Mouse (Mus musculus) liver, adult 2 months (tissue): ENCODE results near the gene Tti1. TPM values are rescaled to one million over a fixed set of nuclear protein-coding genes. Genes with fewer than 3 reads are reported as not detected.

Experiments used
- DNase-seq: peaks from one replicate; pipeline ENCODE4 v3.0.0-alpha.2; 2011; ENCODE audit warnings: low read depth, low spot score; ENCODE audit errors: extremely low read depth
- H3K27ac ChIP-seq: fragments of 200-500 bp; replicated peaks from 2 replicates; pipeline ENCODE4 v1.5.1; 2012; ENCODE audit warnings: low read depth, mild to moderate bottlenecking, control low read depth, inconsistent platforms, low read length; ENCODE audit not compliant: insufficient read depth
- H3K27me3 ChIP-seq: fragments of 200-500 bp; 2 replicates; pipeline ENCODE4 v1.6.1; 2012; ENCODE audit warnings: mild to moderate bottlenecking, moderate library complexity, low read length, inconsistent platforms; ENCODE audit not compliant: control insufficient read depth, insufficient read depth
- H3K36me3 ChIP-seq: fragments of 200-500 bp; 2 replicates; pipeline ENCODE4 v1.6.1; 2012; ENCODE audit warnings: low read length, inconsistent platforms; ENCODE audit not compliant: control insufficient read depth, insufficient read depth
- H3K4me1 ChIP-seq: fragments of 200-500 bp; 2 replicates; pipeline ENCODE4 v1.6.1; 2011; ENCODE audit warnings: low read length; ENCODE audit not compliant: control insufficient read depth, insufficient read depth
- H3K4me3 ChIP-seq: fragments of 200-500 bp; 2 replicates; pipeline ENCODE4 v1.5.1; 2011; ENCODE audit warnings: low read depth, mild to moderate bottlenecking, control low read depth, low read length, moderate library complexity; ENCODE audit not compliant: insufficient read depth
- H3K79me2 ChIP-seq: fragments of 200-500 bp; 2 replicates; pipeline ENCODE4 v1.6.1; 2012; ENCODE audit warnings: inconsistent platforms, mild to moderate bottlenecking, low read length, moderate library complexity; ENCODE audit not compliant: control insufficient read depth, insufficient read depth
- H3K9ac ChIP-seq: fragments of 200-500 bp; 2 replicates; pipeline ENCODE4 v1.6.1; 2012; ENCODE audit warnings: low read depth, mild to moderate bottlenecking, control low read depth, inconsistent platforms, low read length
- CTCF ChIP-seq: fragments of 200-500 bp; IDR thresholded peaks from 2 replicates; pipeline ENCODE4 v1.5.1; 2011; ENCODE audit warnings: low read depth, low read length, control low read depth
- POLR2A ChIP-seq: fragments of 200-500 bp; IDR thresholded peaks from 2 replicates; pipeline ENCODE4 v1.6.1; 2011; ENCODE audit warnings: low read length, control low read depth; ENCODE audit not compliant: insufficient read depth; ENCODE audit errors: extremely low read depth
- WGBS: fragments of 180-500 bp; shearing (Covaris S2); methylation state at CpG from one replicate; pipeline ENCODE4 v1.1.7; 2018; 5-methylcytosine and 5-hydroxymethylcytosine counted together
- polyA plus RNA-seq: library from polyadenylated mRNA; depleted of rRNA; stranded (reverse); fragments of >200 nt; gene quantifications from 2 replicates; pipeline ENCODE4 v1.2.3, GENCODE M21; 2012
- total RNA-seq: library from RNA; depleted of rRNA; stranded (reverse); fragments of >200 nt; gene quantifications from 2 replicates; pipeline ENCODE4 v1.2.3, GENCODE M21; 2014

The Tti1 gene
- total and polyA plus RNA-seq, 2 experiments = 8.2 to 9.0 TPM

- Histone ChIP-seq H3K9ac (no peak overlapping the region), H3K79me2 (peaks cover 8% of the 10 kb centered on the region; the same call in 1 of the 2 replicates), H3K27me3 (no peaks in the 10 kb centered on the region), H3K4me3 (no peak overlapping the region), H3K27ac (no peak overlapping the region), H3K4me1 (peaks cover 26% of the 10 kb centered on the region), H3K36me3 (peaks cover 13% of the 10 kb centered on the region)
- TF ChIP-seq POLR2A (no peak), CTCF (no peak)
- no peak for DNase-seq
Measured at GRCm38 (mm10) chr2:158068444-158068971, 40.3 kb upstream of the Tti1 start.

- Histone ChIP-seq H3K79me2 (peaks cover 8% of the 10 kb centered on the region; the same call in 1 of the 2 replicates), H3K27ac (no peak overlapping the region), H3K4me3 (no peak overlapping the region), H3K9ac (no peak overlapping the region), H3K4me1 (peaks cover 29% of the 10 kb centered on the region), H3K36me3 (peaks cover 11% of the 10 kb centered on the region), H3K27me3 (no peaks in the 10 kb centered on the region)
- TF ChIP-seq POLR2A (no peak), CTCF (no peak)
- DNase-seq = no peak
- WGBS = 96% methylated on average over 5 of the region's 5 CpGs
Measured at GRCm38 (mm10) chr2:158067260-158067824, 39.1 kb upstream of the Tti1 start.

- Histone ChIP-seq H3K4me3 (no peak overlapping the region), H3K79me2 (peaks cover 8% of the 10 kb centered on the region; the same call in 1 of the 2 replicates), H3K27ac (no peak overlapping the region), H3K4me1 (peaks cover 29% of the 10 kb centered on the region), H3K9ac (no peak overlapping the region), H3K27me3 (no peaks in the 10 kb centered on the region), H3K36me3 (peaks cover 11% of the 10 kb centered on the region; the same call in 1 of the 2 replicates)
- TF ChIP-seq POLR2A = no peak
- no peak for TF ChIP-seq CTCF
- no peak for DNase-seq
Measured at GRCm38 (mm10) chr2:158066456-158066855, 38.2 kb upstream of the Tti1 start.

- peaks cover 22% of the 10 kb centered on the region for H3K4me1 ChIP-seq
- WGBS = 31% methylated on average over 5 of the region's 5 CpGs
- TF ChIP-seq POLR2A (no peak), CTCF (no peak)
- H3K36me3 ChIP-seq = peaks cover 14% of the 10 kb centered on the region; the same call in 1 of the 2 replicates
- H3K4me3 ChIP-seq = no peak overlapping the region
- H3K27me3 ChIP-seq = no peaks in the 10 kb centered on the region
- peaks cover 8% of the 10 kb centered on the region; the same call in 1 of the 2 replicates for H3K79me2 ChIP-seq
- peak overlapping the region; percentile 32 for H3K9ac ChIP-seq
- DNase-seq = no peak
- H3K27ac ChIP-seq = peak overlapping the region; percentile 83
Measured at GRCm38 (mm10) chr2:158065064-158065463, 36.8 kb upstream of the Tti1 start.

GRCm38 (mm10) chr2:158064571-158065048 is 36.4 kb upstream of the Tti1 start:
- WGBS = 8% methylated on average over 3 of the region's 3 CpGs
- 0 out of 2 replicates have a peak overlapping the region, but pooled peaks have one; percentile 0 for H3K27ac ChIP-seq

GRCm38 (mm10) chr2:158063036-158063435 is 34.8 kb upstream of the Tti1 start:
- H3K36me3 ChIP-seq = peaks cover 23% of the 10 kb centered on the region
- peaks cover 8% of the 10 kb centered on the region; the same call in 1 of the 2 replicates for H3K79me2 ChIP-seq
- no peak for TF ChIP-seq CTCF
- TF ChIP-seq POLR2A = no peak
- no peak overlapping the region for H3K27ac ChIP-seq
- peak; percentile 97 for DNase-seq
- no peak overlapping the region for H3K4me3 ChIP-seq
- H3K9ac ChIP-seq = no peak overlapping the region
- H3K4me1 ChIP-seq = peaks cover 20% of the 10 kb centered on the region
- no peaks in the 10 kb centered on the region for H3K27me3 ChIP-seq
- 26% methylated on average over 3 of the region's 3 CpGs for WGBS

More at GRCm38 (mm10) chr2:158064571-158065048, 36.4 kb upstream of the Tti1 start:
- Histone ChIP-seq H3K36me3 (peaks cover 16% of the 10 kb centered on the region), H3K27me3 (no peaks in the 10 kb centered on the region), H3K4me3 (no peak overlapping the region), H3K4me1 (peaks cover 20% of the 10 kb centered on the region), H3K9ac (no peak overlapping the region), H3K79me2 (peaks cover 8% of the 10 kb centered on the region; the same call in 1 of the 2 replicates)
- peak; percentile 86 for DNase-seq
- TF ChIP-seq CTCF (peak; percentile 47; the same call in 1 of the 2 replicates), POLR2A (no peak)
